Mouse (Mus musculus) erythroblast, embryonic 14.5 days (primary cell): ENCODE data around the gene Csf3r. TPM values are rescaled to one million over a fixed set of nuclear protein-coding genes. Genes with fewer than 3 reads are reported as not detected.

ENCODE experiments used
- H3K27me3 ChIP-seq: 2 replicates; pipeline ENCODE4 v1.6.1; 2012; ENCODE audit warnings: inconsistent platforms; ENCODE audit not compliant: control insufficient read depth
- H3K36me3 ChIP-seq: 2 replicates; pipeline ENCODE4 v1.6.1; 2012; ENCODE audit warnings: mild to moderate bottlenecking, inconsistent platforms; ENCODE audit not compliant: control insufficient read depth
- H3K4me1 ChIP-seq: 2 replicates; pipeline ENCODE4 v1.6.1; 2012; ENCODE audit warnings: inconsistent platforms; ENCODE audit not compliant: control insufficient read depth
- H3K4me3 ChIP-seq: replicated peaks from 2 replicates; pipeline ENCODE3; 2012; ENCODE audit warnings: moderate library complexity, mild to moderate bottlenecking, inconsistent platforms
- H3K9me3 ChIP-seq: 2 replicates; pipeline ENCODE4 v1.6.1; 2012; ENCODE audit warnings: low read length, inconsistent platforms, mixed read lengths; ENCODE audit not compliant: control insufficient read depth
- GATA1 ChIP-seq: IDR thresholded peaks from 2 replicates; pipeline ENCODE4 v1.6.1; 2012; ENCODE audit warnings: low read length, inconsistent platforms, mixed read lengths
- TAL1 ChIP-seq: IDR thresholded peaks from 3 replicates; pipeline ENCODE4 v1.6.1; 2012; ENCODE audit warnings: low read length, inconsistent platforms, mixed read lengths
- polyA plus RNA-seq: library from polyadenylated mRNA; stranded (reverse); fragments of >175 nt; gene quantifications from 2 replicates; pipeline ENCODE4 v1.2.3, GENCODE M21; 2012

Gene Csf3r
- polyA plus RNA-seq, 1 experiment: 0.04 TPM

- TF ChIP-seq GATA1 (no peak), TAL1 (no peak)
- H3K27me3 ChIP-seq: no peaks in the 10 kb centered on the region
- peaks cover 7% of the 10 kb centered on the region for H3K9me3 ChIP-seq
- H3K36me3 ChIP-seq: no peaks in the 10 kb centered on the region
- no peak overlapping the region for H3K4me3 ChIP-seq
- no peaks in the 10 kb centered on the region for H3K4me1 ChIP-seq
Observed at GRCm38 (mm10) chr4:125997826-125998225, 26.5 kb upstream of the Csf3r start.

- Histone ChIP-seq H3K36me3 (no peaks in the 10 kb centered on the region), H3K27me3 (no peaks in the 10 kb centered on the region)
Observed at GRCm38 (mm10) chr4:126001311-126002199, 22.8 kb upstream of the Csf3r start.

GRCm38 (mm10) chr4:126017676-126018332, 6.5 kb upstream of the Csf3r start:
- Histone ChIP-seq H3K36me3 (no peaks in the 10 kb centered on the region), H3K4me3 (no peak overlapping the region), H3K4me1 (no peaks in the 10 kb centered on the region), H3K27me3 (no peaks in the 10 kb centered on the region), H3K9me3 (no peaks in the 10 kb centered on the region)
- TF ChIP-seq GATA1: no peak
- TF ChIP-seq TAL1: no peak

More at GRCm38 (mm10) chr4:126001311-126002199, 22.8 kb upstream of the Csf3r start:
- Histone ChIP-seq H3K4me3 (no peak overlapping the region), H3K9me3 (peaks cover 7% of the 10 kb centered on the region), H3K4me1 (no peaks in the 10 kb centered on the region)
- TF ChIP-seq TAL1 (no peak), GATA1 (no peak)

GRCm38 (mm10) chr4:126018966-126019538, 5.3 kb upstream of the Csf3r start:
- Histone ChIP-seq H3K4me3 (no peak overlapping the region), H3K4me1 (no peaks in the 10 kb centered on the region), H3K36me3 (no peaks in the 10 kb centered on the region), H3K27me3 (0 out of 2 replicates have a peak, but pooled peaks cover under 1% of the 10 kb centered on the region), H3K9me3 (no peaks in the 10 kb centered on the region)
- no peak for TF ChIP-seq TAL1

- Histone ChIP-seq H3K4me3 (no peak overlapping the region), H3K4me1 (peaks cover 3% of the 10 kb centered on the region; the same call in 1 of the 2 replicates), H3K36me3 (no peaks in the 10 kb centered on the region), H3K9me3 (no peaks in the 10 kb centered on the region), H3K27me3 (peaks cover 10% of the 10 kb centered on the region; the same call in 1 of the 2 replicates)
- no peak for TF ChIP-seq GATA1
Observed at GRCm38 (mm10) chr4:126025801-126026200, 1.5 kb downstream of the Csf3r start.

- peaks cover 10% of the 10 kb centered on the region; the same call in 1 of the 2 replicates for H3K27me3 ChIP-seq
- H3K36me3 ChIP-seq: no peaks in the 10 kb centered on the region
- peaks cover 3% of the 10 kb centered on the region; the same call in 1 of the 2 replicates for H3K4me1 ChIP-seq
- H3K9me3 ChIP-seq: no peaks in the 10 kb centered on the region
- TF ChIP-seq GATA1: no peak
- TF ChIP-seq TAL1: no peak
- no peak overlapping the region for H3K4me3 ChIP-seq
Observed at GRCm38 (mm10) chr4:126027980-126028379, 3.6 kb downstream of the Csf3r start.

- Histone ChIP-seq H3K9me3 (no peaks in the 10 kb centered on the region), H3K4me3 (no peak overlapping the region), H3K27me3 (peaks cover 9% of the 10 kb centered on the region; the same call in 1 of the 2 replicates), H3K4me1 (peaks cover 3% of the 10 kb centered on the region; the same call in 1 of the 2 replicates), H3K36me3 (no peaks in the 10 kb centered on the region)
- no peak for TF ChIP-seq GATA1
- TF ChIP-seq TAL1: no peak
Observed at GRCm38 (mm10) chr4:126029042-126029441, 4.7 kb downstream of the Csf3r start.

GRCm38 (mm10) chr4:126030705-126031104, 6.4 kb downstream of the Csf3r start:
- H3K4me1 ChIP-seq: peaks cover 3% of the 10 kb centered on the region; the same call in 1 of the 2 replicates
- no peaks in the 10 kb centered on the region for H3K36me3 ChIP-seq
- H3K4me3 ChIP-seq: no peak overlapping the region
- TF ChIP-seq TAL1 (no peak), GATA1 (no peak)
- no peaks in the 10 kb centered on the region for H3K27me3 ChIP-seq
- H3K9me3 ChIP-seq: no peaks in the 10 kb centered on the region

- H3K27me3 ChIP-seq: no peaks in the 10 kb centered on the region
- H3K36me3 ChIP-seq: no peaks in the 10 kb centered on the region
- no peaks in the 10 kb centered on the region for H3K4me1 ChIP-seq
- TF ChIP-seq GATA1 (no peak), TAL1 (no peak)
- H3K4me3 ChIP-seq: no peak overlapping the region
- no peaks in the 10 kb centered on the region for H3K9me3 ChIP-seq
Observed at GRCm38 (mm10) chr4:126035413-126035812, 11.1 kb downstream of the Csf3r start.
